Mouse (Mus musculus) liver, embryonic 18 days (tissue): ENCODE data around the gene Myo9a. TPM values are rescaled to one million over a fixed set of nuclear protein-coding genes. Genes with fewer than 3 reads are reported as not detected.

Experiments used
- polyA plus RNA-seq: library from polyadenylated mRNA; depleted of rRNA; stranded (reverse); fragments of >200 nt; gene quantifications from 2 replicates; pipeline ENCODE4 v1.2.3, GENCODE M21; 2012; rRNA removed

Myo9a gene
- 2.0 and 2.3 TPM in 2 replicates for polyA plus RNA-seq

GRCm38 (mm10) chr9:59750267-59751065, at the start of gene Myo9a, which contains the start of gene Senp8:
Gene Myo9a (plus strand): TSS chr9:59750896.
Gene Senp8 (minus strand): TSS chr9:59750710.

GRCm38 (mm10) chr9:59960559-59960958, 209.9 kb downstream of the Myo9a start, which contains the start of gene Nr2e3:
Gene Nr2e3 (minus strand): TSS chr9:59960659.

Other genes with a start within 250 kb of the Myo9a start
- gene Hexa, start 211.4 kb upstream of the Myo9a start, polyA plus RNA-seq = 27.6 and 29.3 TPM in 2 replicates
- gene Tmem202, start 211.0 kb upstream of the Myo9a start, polyA plus RNA-seq = 0.07 and 0.11 TPM in 2 replicates
- not detected in 2 replicates for gene Celf6, start 173.0 kb upstream of the Myo9a start, polyA plus RNA-seq
- 6.4 and 7.6 TPM in 2 replicates for gene Parp6, start 133.6 kb upstream of the Myo9a start, polyA plus RNA-seq
- 137 and 139 TPM in 2 replicates for gene Pkm, start 94.5 kb upstream of the Myo9a start, polyA plus RNA-seq
- gene Gramd2, start 70.8 kb upstream of the Myo9a start, polyA plus RNA-seq = 0.67 and 0.74 TPM in 2 replicates
- 1.1 and 1.4 TPM in 2 replicates for gene Senp8, start 186 bp upstream of the Myo9a start, polyA plus RNA-seq
- gene Nr2e3, start 209.8 kb downstream of the Myo9a start, polyA plus RNA-seq = 0.04 TPM in 1 of 2 replicates, not detected in the other